Mouse (Mus musculus) forebrain, embryonic 14.5 days (tissue): ENCODE measurements around the gene Borcs5. TPM values are rescaled to one million over a fixed set of nuclear protein-coding genes. Genes with fewer than 3 reads are reported as not detected.
"Not testable (repeated sequence)": the region's sequence is repeated elsewhere in the genome, so short reads cannot be mapped to it uniquely, and the experiment has no call there.

ENCODE experiments used
- ATAC-seq: fragments of 200-750 bp; cut with Nextera tagmentation; 2 replicates; pipeline ENCODE4 v1.8.0; 2017; ENCODE audit warnings: mild to moderate bottlenecking, moderate library complexity
- DNase-seq: peaks from one replicate; pipeline ENCODE4 v3.0.0-alpha.2; 2015; ENCODE audit warnings: low spot score
- H3K27ac ChIP-seq: fragments of 300-500 bp; sonication (generic); 2 replicates; pipeline ENCODE4 v1.5.1; 2014; ENCODE audit warnings: low read depth, mild to moderate bottlenecking, control low read depth, low read length, moderate library complexity
- H3K27me3 ChIP-seq: fragments of 300-500 bp; sonication (generic); replicated peaks from 2 replicates; pipeline ENCODE4 v1.6.1; 2014; ENCODE audit warnings: low read length, control low read depth, mixed read lengths; ENCODE audit not compliant: control insufficient read depth, insufficient read depth
- H3K36me3 ChIP-seq: fragments of 300-500 bp; sonication (generic); 2 replicates; pipeline ENCODE4 v1.6.1; 2014; ENCODE audit warnings: low read length, control low read depth; ENCODE audit not compliant: control insufficient read depth, insufficient read depth
- H3K4me1 ChIP-seq: fragments of 300-500 bp; sonication (generic); 2 replicates; pipeline ENCODE4 v1.6.1; 2014; ENCODE audit warnings: antibody characterized with exemption, low read length, control low read depth; ENCODE audit not compliant: control insufficient read depth, insufficient read depth
- H3K4me2 ChIP-seq: fragments of 300-500 bp; sonication (generic); 2 replicates; pipeline ENCODE4 v1.6.1; 2014; ENCODE audit warnings: mild to moderate bottlenecking, control low read depth, low read length
- H3K4me3 ChIP-seq: fragments of 300-500 bp; sonication (generic); 2 replicates; pipeline ENCODE4 v1.5.1; 2014; ENCODE audit warnings: low read depth, low read length, control low read depth
- H3K9ac ChIP-seq: fragments of 300-500 bp; sonication (generic); 2 replicates; pipeline ENCODE4 v1.6.1; 2014; ENCODE audit warnings: mild to moderate bottlenecking, low read length, control low read depth, moderate library complexity
- H3K9me3 ChIP-seq: fragments of 300-500 bp; sonication (generic); replicated peaks from 2 replicates; pipeline ENCODE4 v1.6.1; 2016; ENCODE audit warnings: low read length, control low read depth, mixed read lengths; ENCODE audit not compliant: control insufficient read depth
- WGBS: fragments of 180-500 bp; shearing (Covaris S2); extraction: QIAGEN DNeasy Blood & Tissue Kit; methylation state at CpG from one replicate; pipeline ENCODE4 v1.1.7; 2014; 5-methylcytosine and 5-hydroxymethylcytosine counted together
- polyA plus RNA-seq: library from polyadenylated mRNA; unstranded; fragments of >200 nt; fragmentation: Nextera tagmentation; extraction: Ambion mirVana; gene quantifications from 2 replicates; pipeline ENCODE4 v1.2.1, GENCODE M21; 2014

The Borcs5 gene
- polyA plus RNA-seq, 1 experiment from 2014 or later = 45.8 TPM

GRCm38 (mm10) chr6:134677504-134677903 is 38.2 kb downstream of the Borcs5 start:
- no peaks in the 10 kb centered on the region for H3K9me3 ChIP-seq
- WGBS = 84% methylated on average over 4 of the region's 4 CpGs
- H3K4me3 ChIP-seq = no peak overlapping the region
- no peak for DNase-seq
- no peak overlapping the region for H3K9ac ChIP-seq
- H3K4me2 ChIP-seq = no peak overlapping the region
- H3K36me3 ChIP-seq = no peaks in the 10 kb centered on the region
- H3K27me3 ChIP-seq = no peaks in the 10 kb centered on the region
- no peak for ATAC-seq
- H3K4me1 ChIP-seq = no peaks in the 10 kb centered on the region
- no peak overlapping the region for H3K27ac ChIP-seq

- ATAC-seq (no peak), DNase-seq (no peak)
- Histone ChIP-seq H3K9ac (no peak overlapping the region), H3K36me3 (no peaks in the 10 kb centered on the region), H3K4me1 (no peaks in the 10 kb centered on the region), H3K4me2 (no peak overlapping the region), H3K4me3 (no peak overlapping the region), H3K9me3 (no peaks in the 10 kb centered on the region), H3K27ac (no peak overlapping the region), H3K27me3 (no peaks in the 10 kb centered on the region)
- 84% methylated on average over 3 of the region's 3 CpGs for WGBS
Observed at GRCm38 (mm10) chr6:134678037-134678436, 38.7 kb downstream of the Borcs5 start.

- H3K4me3 ChIP-seq, H3K9ac ChIP-seq, H3K36me3 ChIP-seq, H3K27me3 ChIP-seq, H3K4me1 ChIP-seq, H3K27ac ChIP-seq, ATAC-seq, DNase-seq, H3K4me2 ChIP-seq, H3K9me3 ChIP-seq: not testable (repeated sequence)
- 92% methylated on average over 4 of the region's 4 CpGs for WGBS
Observed at GRCm38 (mm10) chr6:134679330-134679729, 40.0 kb downstream of the Borcs5 start.

GRCm38 (mm10) chr6:134684354-134684915 is 45.1 kb downstream of the Borcs5 start:
- Histone ChIP-seq H3K9ac (no peak overlapping the region), H3K9me3 (no peaks in the 10 kb centered on the region), H3K27me3 (no peaks in the 10 kb centered on the region), H3K4me2 (no peak overlapping the region), H3K36me3 (no peaks in the 10 kb centered on the region), H3K4me1 (no peaks in the 10 kb centered on the region; the same call in 1 of the 2 replicates), H3K27ac (no peak overlapping the region), H3K4me3 (no peak overlapping the region)
- 81% methylated on average over 6 of the region's 6 CpGs for WGBS
- ATAC-seq = no peak
- no peak for DNase-seq

GRCm38 (mm10) chr6:134685040-134685439 is 45.7 kb downstream of the Borcs5 start:
- H3K9me3 ChIP-seq = no peaks in the 10 kb centered on the region
- ATAC-seq = no peak
- H3K4me3 ChIP-seq = no peak overlapping the region
- DNase-seq = no peak
- H3K9ac ChIP-seq = no peak overlapping the region
- H3K36me3 ChIP-seq = no peaks in the 10 kb centered on the region
- H3K27ac ChIP-seq = no peak overlapping the region
- H3K27me3 ChIP-seq = no peaks in the 10 kb centered on the region
- 66% methylated on average over 2 of the region's 2 CpGs for WGBS
- H3K4me2 ChIP-seq = no peak overlapping the region
- H3K4me1 ChIP-seq = no peaks in the 10 kb centered on the region; the same call in 1 of the 2 replicates

GRCm38 (mm10) chr6:134685515-134685914 is 46.2 kb downstream of the Borcs5 start:
- no peak overlapping the region for H3K27ac ChIP-seq
- ATAC-seq (no peak), DNase-seq (no peak)

GRCm38 (mm10) chr6:134694498-134694897 is 55.2 kb downstream of the Borcs5 start:
- 87% methylated on average over 6 of the region's 6 CpGs for WGBS
- Histone ChIP-seq H3K9me3 (no peaks in the 10 kb centered on the region), H3K4me2 (no peak overlapping the region), H3K4me1 (no peaks in the 10 kb centered on the region), H3K9ac (no peak overlapping the region), H3K27me3 (no peaks in the 10 kb centered on the region), H3K4me3 (no peak overlapping the region), H3K27ac (no peak overlapping the region), H3K36me3 (no peaks in the 10 kb centered on the region)
- ATAC-seq (no peak), DNase-seq (no peak)

More at GRCm38 (mm10) chr6:134685515-134685914, 46.2 kb downstream of the Borcs5 start:
- no peak overlapping the region for H3K4me2 ChIP-seq
- H3K9ac ChIP-seq = no peak overlapping the region
- H3K4me1 ChIP-seq = no peaks in the 10 kb centered on the region; the same call in 1 of the 2 replicates
- H3K27me3 ChIP-seq = no peaks in the 10 kb centered on the region
- H3K9me3 ChIP-seq = no peaks in the 10 kb centered on the region
- WGBS = 78% methylated on average over 6 of the region's 6 CpGs
- no peak overlapping the region for H3K4me3 ChIP-seq
- no peaks in the 10 kb centered on the region for H3K36me3 ChIP-seq

- H3K4me1 ChIP-seq = no peaks in the 10 kb centered on the region
- WGBS = 97% methylated on average over 3 of the region's 3 CpGs
- no peak overlapping the region for H3K4me3 ChIP-seq
- H3K36me3 ChIP-seq = no peaks in the 10 kb centered on the region
- H3K27me3 ChIP-seq = no peaks in the 10 kb centered on the region
- H3K9ac ChIP-seq = no peak overlapping the region
- no peak for ATAC-seq
- DNase-seq = no peak
- no peak overlapping the region for H3K27ac ChIP-seq
- H3K4me2 ChIP-seq = no peak overlapping the region
- no peaks in the 10 kb centered on the region for H3K9me3 ChIP-seq
Observed at GRCm38 (mm10) chr6:134694988-134695387, 55.7 kb downstream of the Borcs5 start.

- no peak for DNase-seq
- Histone ChIP-seq H3K4me1 (peaks cover under 1% of the 10 kb centered on the region; the same call in 1 of the 2 replicates), H3K4me3 (no peak overlapping the region), H3K27ac (no peak overlapping the region), H3K9me3 (no peaks in the 10 kb centered on the region), H3K27me3 (no peaks in the 10 kb centered on the region), H3K9ac (no peak overlapping the region), H3K4me2 (no peak overlapping the region), H3K36me3 (no peaks in the 10 kb centered on the region)
- ATAC-seq = no peak
- WGBS = 89% methylated on average over 3 of the region's 3 CpGs
Observed at GRCm38 (mm10) chr6:134695625-134696024, 56.3 kb downstream of the Borcs5 start.
